Mouse (Mus musculus) megakaryocyte, embryonic 14.5 days (primary cell): Measurements from ENCODE around the gene Amh.

Source experiments
- FLI1 ChIP-seq: IDR thresholded peaks from 2 replicates; pipeline ENCODE4 v1.6.1; 2012; ENCODE audit warnings: low read length, inconsistent platforms, mixed read lengths
- GATA1 ChIP-seq: IDR thresholded peaks from 3 replicates; pipeline ENCODE4 v1.6.1; 2012; ENCODE audit warnings: mixed read lengths, low read length, inconsistent platforms, borderline replicate concordance

DNA sequence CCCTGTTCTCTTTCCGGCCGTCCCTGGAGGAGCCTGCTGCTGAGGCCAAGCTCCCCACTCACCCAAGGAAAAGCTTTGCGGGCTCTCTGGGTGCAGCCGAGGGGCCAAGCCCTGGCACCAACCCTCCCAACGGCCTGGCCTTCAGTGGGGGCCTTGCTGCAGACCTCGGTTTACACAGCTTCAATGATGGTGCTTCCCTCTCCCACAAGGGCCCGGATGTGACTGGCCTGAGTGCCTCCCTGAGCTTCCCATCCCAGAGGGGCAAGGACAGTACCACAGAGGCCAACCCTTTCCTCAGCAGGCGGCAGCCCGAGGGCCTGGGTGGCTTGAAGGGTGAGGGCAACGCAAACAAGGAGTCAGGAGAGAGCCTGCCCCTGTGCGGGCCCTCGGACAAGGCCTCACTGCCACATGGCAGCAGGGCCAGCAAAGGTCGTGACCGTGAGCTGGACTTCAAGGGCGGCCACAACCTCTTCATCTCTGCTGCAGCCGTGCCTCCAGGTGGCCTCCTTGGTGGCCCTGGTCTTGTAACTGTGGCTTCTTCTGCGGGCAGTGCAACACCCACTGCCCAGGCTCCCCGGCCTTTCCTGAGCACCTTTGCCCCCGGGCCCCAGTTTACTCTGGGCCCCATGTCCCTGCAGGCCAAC, 14.2 kb upstream of the Amh start:
- TF ChIP-seq GATA1 (no peak), FLI1 (no peak)
